ENCODE assay signal across 27 mouse cellular contexts in the genomic region with DNA sequence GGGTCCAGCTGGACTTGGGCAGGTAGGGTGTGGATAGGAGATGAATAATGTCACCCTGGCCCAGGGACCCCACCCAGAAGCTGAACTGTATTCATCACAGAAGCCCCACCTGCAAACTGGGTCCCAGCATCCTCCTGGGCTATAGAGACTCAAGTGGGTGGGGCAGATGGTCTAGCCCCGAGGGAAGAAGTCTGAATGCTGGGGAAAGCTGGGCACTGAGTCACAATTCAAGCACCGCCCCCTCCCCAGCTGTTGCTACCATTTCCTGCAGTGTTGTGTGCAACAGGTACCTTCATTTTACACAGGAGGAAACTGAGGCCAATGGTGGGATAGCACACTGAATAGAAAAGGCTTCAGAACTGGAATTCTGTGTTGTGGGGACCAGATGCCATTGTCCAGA. TPM values are rescaled to one million over a fixed set of nuclear protein-coding genes. Genes with fewer than 3 reads are reported as not detected.
A peak's percentile ranks its signal among the peaks of the same experiment; 100 is the strongest.
DNase-seq lines count a peak whose midpoint lies in the region; ATAC-seq and TF ChIP-seq lines count a peak whose summit lies in the region.
"Had no signal": no experiment of that assay in that cellular context is flagged by ENCODE, and none has a peak within 500 bp of the region (broad histone marks: within the 10 kb centered on the region; RNA-seq: fewer than 3 reads in every experiment).

No protein-coding gene starts in this region.

- H3K36me3 ChIP-seq in intestine, embryonic 16.5 days (ENCODE audit: control insufficient read depth, insufficient read depth, low read length): no peaks in the 10 kb centered on the region
- H3K36me3 ChIP-seq in intestine, postnatal 0 days (ENCODE audit: control insufficient read depth, insufficient read depth): peaks cover 52% of the 10 kb centered on the region
- H3K36me3 ChIP-seq in ES-Bruce4 (ENCODE audit: control insufficient read depth, insufficient read depth, low read length, poor library complexity, severe bottlenecking): peaks cover 3% of the 10 kb centered on the region; the same call in 1 of the 2 replicates
- H3K36me3 ChIP-seq in limb, embryonic 10.5 days: peaks cover 10% of the 10 kb centered on the region
- H3K36me3 ChIP-seq: hindbrain, embryonic 12.5 days had no signal

- H3K4me2 ChIP-seq in intestine, embryonic 16.5 days (ENCODE audit: low read depth, low read length): no peak overlapping the region
- H3K4me2 ChIP-seq in intestine, postnatal 0 days (replicated peaks; ENCODE audit: low read depth): no peak overlapping the region
- H3K4me2 ChIP-seq: embryonic facial prominence, embryonic 15.5 days; heart, embryonic 12.5 days; hindbrain, embryonic 12.5 days had no signal

- WGBS in intestine, embryonic 16.5 days: 50% methylated on average over 2 of the region's 2 CpGs
- WGBS in intestine, postnatal 0 days: 57% methylated on average over 2 of the region's 2 CpGs
- 63% methylated on average over 2 of the region's 2 CpGs for WGBS in limb, embryonic 10.5 days

- H3K27ac ChIP-seq in intestine, embryonic 16.5 days (ENCODE audit: low read length): peak overlapping the region; percentile 24; the same call in 1 of the 2 replicates
- H3K27ac ChIP-seq in intestine, postnatal 0 days (ENCODE audit: low read depth, low read length): no peak overlapping the region
- H3K27ac ChIP-seq in ES-Bruce4 (ENCODE audit: insufficient read depth, low read length): peak overlapping the region; percentile 92
- H3K27ac ChIP-seq in limb, embryonic 10.5 days: no peak overlapping the region
- H3K27ac ChIP-seq: embryonic facial prominence, embryonic 15.5 days; forebrain, embryonic 10.5 days; hindbrain, embryonic 12.5 days had no signal

- no peak overlapping the region for H3K4me3 ChIP-seq in intestine, embryonic 16.5 days (ENCODE audit: low read length)
- no peak overlapping the region for H3K4me3 ChIP-seq in intestine, postnatal 0 days (ENCODE audit: low read depth, low read length)
- H3K4me3 ChIP-seq in ES-Bruce4 (ENCODE audit: low read depth, low read length): peak overlapping the region; percentile 56
- no peak overlapping the region for H3K4me3 ChIP-seq in limb, embryonic 10.5 days
- H3K4me3 ChIP-seq: embryonic facial prominence, embryonic 15.5 days; erythroblast, embryonic 14.5 days; forebrain, embryonic 10.5 days; heart, embryonic 12.5 days; hindbrain, embryonic 12.5 days had no signal

- H3K9me3 ChIP-seq in intestine, embryonic 16.5 days (ENCODE audit: control insufficient read depth, low read length): no peaks in the 10 kb centered on the region
- H3K9me3 ChIP-seq in intestine, postnatal 0 days (ENCODE audit: control insufficient read depth): no peaks in the 10 kb centered on the region
- H3K9me3 ChIP-seq in ES-Bruce4 (replicated peaks; ENCODE audit: control insufficient read depth, insufficient read depth, low read length, poor library complexity, severe bottlenecking): no peaks in the 10 kb centered on the region
- H3K9me3 ChIP-seq in limb, embryonic 10.5 days (replicated peaks): no peaks in the 10 kb centered on the region
- H3K9me3 ChIP-seq: embryonic facial prominence, embryonic 15.5 days; forebrain, embryonic 10.5 days; heart, embryonic 12.5 days; hindbrain, embryonic 12.5 days had no signal

- peaks cover 22% of the 10 kb centered on the region for H3K4me1 ChIP-seq in intestine, embryonic 16.5 days (ENCODE audit: control insufficient read depth, insufficient read depth, low read length)
- H3K4me1 ChIP-seq in intestine, postnatal 0 days (replicated peaks; ENCODE audit: control insufficient read depth, insufficient read depth, low read length): peaks cover 6% of the 10 kb centered on the region
- peaks cover 4% of the 10 kb centered on the region for H3K4me1 ChIP-seq in ES-Bruce4 (ENCODE audit: control insufficient read depth, insufficient read depth, low read length)
- peaks cover 15% of the 10 kb centered on the region for H3K4me1 ChIP-seq in limb, embryonic 10.5 days

- no peak overlapping the region for H3K9ac ChIP-seq in intestine, embryonic 16.5 days (ENCODE audit: low read depth, low read length)
- H3K9ac ChIP-seq in intestine, postnatal 0 days (ENCODE audit: low read depth, low read length): no peak overlapping the region
- H3K9ac ChIP-seq in ES-Bruce4 (ENCODE audit: low read depth, poor library complexity, severe bottlenecking): peak overlapping the region; percentile 28; the same call in 1 of the 2 replicates
- H3K9ac ChIP-seq: embryonic facial prominence, embryonic 15.5 days; heart, embryonic 12.5 days; hindbrain, embryonic 12.5 days had no signal

- ATAC-seq in intestine, embryonic 16.5 days: no peak
- ATAC-seq in intestine, postnatal 0 days: no peak
- ATAC-seq: forebrain, embryonic 14.5 days; hindbrain, embryonic 16.5 days; inflammation-experienced regulatory T-cells, adult 6 months had no signal

- no peak for TF ChIP-seq CTCF in intestine, postnatal 0 days (IDR thresholded peaks at IDR 0.05; ENCODE audit: low read depth)
- no peak for TF ChIP-seq CTCF in ES-Bruce4 (IDR thresholded peaks at IDR 0.05; ENCODE audit: low read depth, low read length)

- no peak for TF ChIP-seq POLR2A in ES-Bruce4 (IDR thresholded peaks at IDR 0.05; ENCODE audit: insufficient read depth, low read length)

- intact Hi-C loops in heart, postnatal 36 days (cut with DNase I): no loop called here

- TF ChIP-seq EP300 in ES-Bruce4 (IDR thresholded peaks at IDR 0.05; ENCODE audit: insufficient read depth, low read depth, low read length): peak; percentile 94

- no peaks in the 10 kb centered on the region for H3K27me3 ChIP-seq in intestine, embryonic 16.5 days (replicated peaks; ENCODE audit: control insufficient read depth, insufficient read depth, low read length)
- no peaks in the 10 kb centered on the region for H3K27me3 ChIP-seq in intestine, postnatal 0 days (replicated peaks; ENCODE audit: control insufficient read depth, insufficient read depth, low read length)
- H3K27me3 ChIP-seq in ES-Bruce4 (ENCODE audit: control insufficient read depth, insufficient read depth, low read length, poor library complexity, severe bottlenecking): no peaks in the 10 kb centered on the region
- H3K27me3 ChIP-seq in limb, embryonic 10.5 days (ENCODE audit: low read depth, poor library complexity, severe bottlenecking): peaks cover 17% of the 10 kb centered on the region
- H3K27me3 ChIP-seq: embryonic facial prominence, embryonic 15.5 days; heart, embryonic 12.5 days had no signal

- DNase-seq in 3T3-L1 (ENCODE audit: low read depth, low spot score) (peak; percentile 38), ZHBTc4 (ENCODE audit: low read depth, low spot score) (peak; percentile 83)
- no peak for DNase-seq in limb, embryonic 10.5 days (ENCODE audit: low spot score)
- DNase-seq in heart, postnatal 36 days: no peak
- DNase-seq in adrenal gland, adult 2 months: no peak
- DNase-seq: adrenal gland, postnatal 14 days; cerebellum, adult 2 months; cerebellum, postnatal 10 days; embryo, embryonic 11 days; gastrocnemius, postnatal 14 days; heart, postnatal 4 days; kidney, adult 18-20 months had no signal

RNA-seq across cellular contexts. Expression of a gene that starts 4.1 kb away (rescaled TPM):
- 15.7 and 18.2 TPM in 2 replicates for polyA plus RNA-seq in intestine, embryonic 16.5 days (2015; fragmentation: Nextera tagmentation; extraction: Ambion mirVana)
- 11.8 and 13.6 TPM in 2 replicates for polyA plus RNA-seq in intestine, postnatal 0 days (2015; fragmentation: Nextera tagmentation; extraction: Ambion mirVana)
- polyA plus RNA-seq in ES-Bruce4 (2011; ENCODE audit: insufficient read depth, insufficient read length, low read depth, missing spikeins): 3.1 and 4.3 TPM in 2 replicates
- polyA plus RNA-seq in limb, embryonic 10.5 days (2016; fragmentation: Nextera tagmentation; extraction: Ambion mirVana): 4.4 and 6.5 TPM in 2 replicates
- 1 to 10 TPM; 4.7 to 5.4 TPM for total RNA-seq in heart, postnatal 36 days (2021)
- 10 to 100 TPM; 11.0 to 13.2 TPM for total RNA-seq in adrenal gland, adult 2 months (2021)
- polyA plus RNA-seq in adrenal gland, adult 2 months (2012; rRNA removed): 37.9 and 39.5 TPM in 2 replicates

RNA-seq across cellular contexts. Expression of a gene that starts 7.0 kb away (rescaled TPM):
- 29.4 and 30.1 TPM in 2 replicates for polyA plus RNA-seq in intestine, embryonic 16.5 days (2015; fragmentation: Nextera tagmentation; extraction: Ambion mirVana)
- 12.8 and 15.1 TPM in 2 replicates for polyA plus RNA-seq in intestine, postnatal 0 days (2015; fragmentation: Nextera tagmentation; extraction: Ambion mirVana)
- 18.9 and 22.8 TPM in 2 replicates for polyA plus RNA-seq in ES-Bruce4 (2011; ENCODE audit: insufficient read depth, insufficient read length, low read depth, missing spikeins)
- 23.1 and 29.6 TPM in 2 replicates for polyA plus RNA-seq in limb, embryonic 10.5 days (2016; fragmentation: Nextera tagmentation; extraction: Ambion mirVana)
- 10 to 100 TPM; 22.8 to 23.8 TPM for total RNA-seq in heart, postnatal 36 days (2021)
- total RNA-seq in adrenal gland, adult 2 months (2021): 10 to 100 TPM; 36.4 to 41.6 TPM
- 47.0 and 60.2 TPM in 2 replicates for polyA plus RNA-seq in adrenal gland, adult 2 months (2012; rRNA removed)

RNA-seq across cellular contexts. Expression of a gene that starts 47.4 kb away (rescaled TPM):
- 47.5 and 52.8 TPM in 2 replicates for polyA plus RNA-seq in intestine, embryonic 16.5 days (2015; fragmentation: Nextera tagmentation; extraction: Ambion mirVana)
- polyA plus RNA-seq in intestine, postnatal 0 days (2015; fragmentation: Nextera tagmentation; extraction: Ambion mirVana): 40.8 and 43.2 TPM in 2 replicates
- polyA plus RNA-seq in ES-Bruce4 (2011; ENCODE audit: insufficient read depth, insufficient read length, low read depth, missing spikeins): 35.2 and 35.7 TPM in 2 replicates
- polyA plus RNA-seq in limb, embryonic 10.5 days (2016; fragmentation: Nextera tagmentation; extraction: Ambion mirVana): 55.8 and 58.0 TPM in 2 replicates
- total RNA-seq in heart, postnatal 36 days (2021): 10 to 100 TPM; 82.3 to 95.1 TPM
- 10 to 100 TPM; 41.9 to 72.8 TPM for total RNA-seq in adrenal gland, adult 2 months (2021)
- polyA plus RNA-seq in adrenal gland, adult 2 months (2012; rRNA removed): 90.6 and 92.6 TPM in 2 replicates

RNA-seq across cellular contexts. Expression of a gene that starts 51.2 kb away (rescaled TPM):
- 0.23 and 0.34 TPM in 2 replicates for polyA plus RNA-seq in intestine, embryonic 16.5 days (2015; fragmentation: Nextera tagmentation; extraction: Ambion mirVana)
- 0.33 and 0.44 TPM in 2 replicates for polyA plus RNA-seq in intestine, postnatal 0 days (2015; fragmentation: Nextera tagmentation; extraction: Ambion mirVana)
- polyA plus RNA-seq in ES-Bruce4 (2011; ENCODE audit: insufficient read depth, insufficient read length, low read depth, missing spikeins): not detected in 2 replicates
- polyA plus RNA-seq in limb, embryonic 10.5 days (2016; fragmentation: Nextera tagmentation; extraction: Ambion mirVana): 0.43 TPM in 1 of 2 replicates, not detected in the other
- total RNA-seq in heart, postnatal 36 days (2021): under 1 TPM; 0.39 to 0.68 TPM
- total RNA-seq in adrenal gland, adult 2 months (2021): 1 to 10 TPM; 1.6 to 6.5 TPM
- 0.38 and 1.1 TPM in 2 replicates for polyA plus RNA-seq in adrenal gland, adult 2 months (2012; rRNA removed)
- polyA plus RNA-seq: embryonic facial prominence, embryonic 11.5 days; erythroblast, embryonic 14.5 days; forebrain, embryonic 14.5 days; heart, embryonic 16.5 days; hindbrain, embryonic 12.5 days had no signal

RNA-seq across cellular contexts. Expression of a gene that starts 52.2 kb away (rescaled TPM):
- polyA plus RNA-seq in intestine, embryonic 16.5 days (2015; fragmentation: Nextera tagmentation; extraction: Ambion mirVana): not detected in 2 replicates
- polyA plus RNA-seq in intestine, postnatal 0 days (2015; fragmentation: Nextera tagmentation; extraction: Ambion mirVana): not detected in 2 replicates
- not detected in 2 replicates for polyA plus RNA-seq in ES-Bruce4 (2011; ENCODE audit: insufficient read depth, insufficient read length, low read depth, missing spikeins)
- not detected in 2 replicates for polyA plus RNA-seq in limb, embryonic 10.5 days (2016; fragmentation: Nextera tagmentation; extraction: Ambion mirVana)
- not detected for total RNA-seq in heart, postnatal 36 days (2021)
- not detected for total RNA-seq in adrenal gland, adult 2 months (2021)
- polyA plus RNA-seq in adrenal gland, adult 2 months (2012; rRNA removed): 0.10 TPM in 1 of 2 replicates, not detected in the other
- total RNA-seq: adrenal gland, postnatal 14 days; gastrocnemius, postnatal 14 days; heart, adult 8-10 months; heart, postnatal 4 days had no signal
- polyA plus RNA-seq: embryonic facial prominence, embryonic 11.5 days; embryonic facial prominence, embryonic 15.5 days; forebrain, embryonic 10.5 days; forebrain, embryonic 14.5 days; gonadal fat pad, adult 2 months; heart, embryonic 12.5 days; heart, embryonic 16.5 days; hindbrain, embryonic 12.5 days; inflammation-experienced regulatory T-cells, adult 6 months had no signal

Comparison
In these comparisons a context has a peak if more than half of its experiments do, and no peak if none do; other contexts are left out.
1. H3K27ac ChIP-seq: peak in intestine, embryonic 16.5 days (single experiment) and ES-Bruce4 (single experiment); none in intestine, postnatal 0 days (single experiment) and limb, embryonic 10.5 days (single experiment).
2. DNase-seq: peak in 3T3-L1 (single experiment) and ZHBTc4 (single experiment); none in limb, embryonic 10.5 days (single experiment), heart, postnatal 36 days (0 of 2) and adrenal gland, adult 2 months (single experiment).